Mouse (Mus musculus) myocyte (in vitro differentiated cells): ENCODE results near the gene Tuba8.

Source experiments
- CEBPB ChIP-seq: IDR thresholded peaks from 2 replicates; pipeline ENCODE4 v1.6.1; 2011; ENCODE audit warnings: mild to moderate bottlenecking, moderate library complexity; ENCODE audit not compliant: poor library complexity, insufficient read depth, severe bottlenecking
- E2F4 ChIP-seq: IDR thresholded peaks from one replicate; pipeline ENCODE4 v1.6.1; 2011; ENCODE audit warnings: mild to moderate bottlenecking, control low read depth, moderate library complexity; ENCODE audit not compliant: insufficient read depth
- MAX ChIP-seq: IDR thresholded peaks from one replicate; pipeline ENCODE4 v1.6.1; 2011; ENCODE audit warnings: low read depth, mild to moderate bottlenecking, control low read depth
- MYOD1 ChIP-seq, 3 experiments: IDR thresholded peaks; one replicate each; pipeline ENCODE4 v1.6.1; 2011; ENCODE audit warnings: control low read depth in 2 of 3, low read depth in 2 of 3, mild to moderate bottlenecking in 2 of 3, moderate library complexity in 1 of 3; ENCODE audit not compliant: insufficient read length in 2 of 3, control insufficient read depth in 1 of 3
- MYOG ChIP-seq, 3 experiments: IDR thresholded peaks; one replicate each; pipeline ENCODE4 v1.6.1; 2011; ENCODE audit warnings: control low read depth in 2 of 3, low read depth in 2 of 3, mild to moderate bottlenecking in 2 of 3; ENCODE audit not compliant: insufficient read length in 2 of 3, control insufficient read depth in 1 of 3, insufficient read depth in 1 of 3
- POLR2A ChIP-seq: IDR thresholded peaks from one replicate; pipeline ENCODE4 v1.6.1; 2011; ENCODE audit warnings: low read depth, mild to moderate bottlenecking, control low read depth, moderate library complexity; ENCODE audit not compliant: insufficient read length
- POLR2AphosphoS2 ChIP-seq: IDR thresholded peaks from one replicate; pipeline ENCODE4 v1.6.1; 2011; ENCODE audit warnings: low read depth, control low read depth; ENCODE audit not compliant: insufficient read length
- USF1 ChIP-seq: IDR thresholded peaks from one replicate; pipeline ENCODE4 v1.6.1; 2011; ENCODE audit warnings: low read depth, mild to moderate bottlenecking, control low read depth, moderate library complexity

DNA sequence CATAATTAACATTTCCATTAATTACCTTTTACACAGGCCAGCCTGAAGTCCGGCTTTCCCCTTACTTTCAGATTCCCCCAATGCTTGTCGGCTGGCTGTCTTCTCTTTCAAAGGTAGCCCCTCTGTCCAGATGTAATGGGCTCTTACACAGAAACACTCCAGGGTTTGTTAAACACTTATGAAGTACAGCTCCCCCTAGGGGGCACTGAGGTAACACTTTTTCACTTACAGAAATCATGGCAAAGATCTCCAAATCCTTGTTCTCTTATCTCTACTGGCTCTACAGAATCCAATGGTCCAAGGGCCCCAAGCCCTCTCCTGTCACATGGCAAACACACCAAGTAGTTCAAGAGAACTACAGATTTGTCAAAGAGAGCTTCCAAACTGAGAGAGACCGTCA lies 63.9 kb downstream of the Tuba8 start:
- TF ChIP-seq POLR2A (no peak), CEBPB (no peak), MAX (no peak), USF1 (no peak), MYOG (IDR thresholded peaks at IDR 0.05; ENCODE audit: control insufficient read depth in 1 of 3, insufficient read depth in 1 of 3, insufficient read length in 2 of 3, low read depth in 2 of 3) (no peak), POLR2AphosphoS2 (no peak), E2F4 (no peak), MYOD1 (IDR thresholded peaks at IDR 0.05; ENCODE audit: control insufficient read depth in 1 of 3, insufficient read length in 2 of 3, low read depth in 2 of 3) (no peak)
